9 mouse cellular contexts compared by ENCODE assay signal in genomic region chr2:30495000-30495908, GRCm38 (mm10). TPM values are rescaled to one million over a fixed set of nuclear protein-coding genes. Genes with fewer than 3 reads are reported as not detected.
DNase-seq lines count a peak whose midpoint lies in the region; ATAC-seq lines count a peak whose summit lies in the region.
"Had no signal": no experiment of that assay in that cellular context is flagged by ENCODE, and none has a peak within 500 bp of the region (broad histone marks: within the 10 kb centered on the region; RNA-seq: fewer than 3 reads in every experiment).

No protein-coding gene starts in this region.

- no peak for DNase-seq in heart, postnatal 14 days
- no peak for DNase-seq in intestine, embryonic 14.5 days (ENCODE audit: low spot score)
- no peak for DNase-seq in midbrain, embryonic 14.5 days
- DNase-seq in thymus, postnatal 36 days = no peak
- DNase-seq in kidney, postnatal 4 days = no peak

- 79% methylated on average over 8 of the region's 8 CpGs for WGBS in heart, embryonic 15.5 days
- 76% methylated on average over 8 of the region's 8 CpGs for WGBS in embryonic facial prominence, embryonic 15.5 days
- 78% methylated on average over 8 of the region's 8 CpGs for WGBS in intestine, embryonic 14.5 days
- 76% methylated on average over 8 of the region's 8 CpGs for WGBS in midbrain, embryonic 14.5 days

- H3K27ac ChIP-seq in heart, embryonic 15.5 days = no peak overlapping the region
- H3K27ac ChIP-seq in embryonic facial prominence, embryonic 15.5 days (replicated peaks) = no peak overlapping the region
- H3K27ac ChIP-seq in intestine, embryonic 14.5 days (ENCODE audit: low read depth) = no peak overlapping the region
- no peak overlapping the region for H3K27ac ChIP-seq in midbrain, embryonic 14.5 days (replicated peaks; ENCODE audit: low read depth, low read length)

- intact Hi-C loops in heart, postnatal 14 days (cut with DNase I) = no loop called here

- no peak for ATAC-seq in heart, embryonic 15.5 days (replicated peaks; ENCODE audit: insufficient number of reproducible peaks, insufficient read depth, low FRiP score, low read depth)
- ATAC-seq in embryonic facial prominence, embryonic 15.5 days (ENCODE audit: insufficient number of reproducible peaks, low FRiP score, low TSS enrichment, low read depth) = 0 out of 2 replicates have a peak, but pooled peaks have one; percentile 25
- peak; percentile 5; the same call in 1 of the 2 replicates for ATAC-seq in intestine, embryonic 14.5 days (replicated peaks; ENCODE audit: low FRiP score, low TSS enrichment, low read depth)
- ATAC-seq in midbrain, embryonic 14.5 days (ENCODE audit: low FRiP score, low TSS enrichment) = peak; percentile 26; the same call in 1 of the 2 replicates
- no peak for ATAC-seq in megakaryocyte-erythroid progenitor cell, adult 5-6 weeks (replicated peaks; ENCODE audit: low FRiP score, low TSS enrichment, poor library complexity, severe bottlenecking)

- no peak overlapping the region for H3K9ac ChIP-seq in heart, embryonic 15.5 days
- H3K9ac ChIP-seq in embryonic facial prominence, embryonic 15.5 days = no peak overlapping the region; the same call in 1 of the 2 replicates
- no peak overlapping the region for H3K9ac ChIP-seq in intestine, embryonic 14.5 days (ENCODE audit: low read length)
- H3K9ac ChIP-seq in midbrain, embryonic 14.5 days (replicated peaks; ENCODE audit: low read length) = no peak overlapping the region

- H3K4me1 ChIP-seq in heart, embryonic 15.5 days (replicated peaks) = peaks cover 9% of the 10 kb centered on the region
- H3K4me1 ChIP-seq in embryonic facial prominence, embryonic 15.5 days = peaks cover 7% of the 10 kb centered on the region
- H3K4me1 ChIP-seq in intestine, embryonic 14.5 days (replicated peaks; ENCODE audit: control insufficient read depth, insufficient read depth, low read length) = peaks cover 6% of the 10 kb centered on the region
- H3K4me1 ChIP-seq in midbrain, embryonic 14.5 days (ENCODE audit: control insufficient read depth, insufficient read depth, low read length) = 0 out of 2 replicates have a peak, but pooled peaks cover 3% of the 10 kb centered on the region

- H3K4me3 ChIP-seq in heart, embryonic 15.5 days = no peak overlapping the region
- H3K4me3 ChIP-seq in embryonic facial prominence, embryonic 15.5 days (replicated peaks) = peak overlapping the region; percentile 37; the same call in 1 of the 2 replicates
- peak overlapping the region; percentile 15 for H3K4me3 ChIP-seq in intestine, embryonic 14.5 days (ENCODE audit: low read depth, low read length)
- no peak overlapping the region for H3K4me3 ChIP-seq in midbrain, embryonic 14.5 days (replicated peaks; ENCODE audit: low read depth, low read length)

- no peaks in the 10 kb centered on the region; the same call in 1 of the 2 replicates for H3K9me3 ChIP-seq in heart, embryonic 15.5 days (replicated peaks)
- H3K9me3 ChIP-seq in embryonic facial prominence, embryonic 15.5 days (replicated peaks) = no peaks in the 10 kb centered on the region
- H3K9me3 ChIP-seq in intestine, embryonic 14.5 days (ENCODE audit: control insufficient read depth, low read length) = no peaks in the 10 kb centered on the region
- no peaks in the 10 kb centered on the region for H3K9me3 ChIP-seq in midbrain, embryonic 14.5 days (ENCODE audit: control insufficient read depth, low read length)

- H3K36me3 ChIP-seq in heart, embryonic 15.5 days = no peaks in the 10 kb centered on the region
- H3K36me3 ChIP-seq in embryonic facial prominence, embryonic 15.5 days = no peaks in the 10 kb centered on the region
- H3K36me3 ChIP-seq in intestine, embryonic 14.5 days (ENCODE audit: control insufficient read depth, insufficient read depth, low read length) = no peaks in the 10 kb centered on the region
- no peaks in the 10 kb centered on the region for H3K36me3 ChIP-seq in midbrain, embryonic 14.5 days (ENCODE audit: control insufficient read depth, insufficient read depth, low read length)

- no peaks in the 10 kb centered on the region for H3K27me3 ChIP-seq in heart, embryonic 15.5 days
- no peaks in the 10 kb centered on the region for H3K27me3 ChIP-seq in embryonic facial prominence, embryonic 15.5 days
- H3K27me3 ChIP-seq in intestine, embryonic 14.5 days (replicated peaks; ENCODE audit: control insufficient read depth, insufficient read depth, low read length) = no peaks in the 10 kb centered on the region
- H3K27me3 ChIP-seq in midbrain, embryonic 14.5 days (ENCODE audit: control insufficient read depth, insufficient read depth, low read length) = no peaks in the 10 kb centered on the region
- H3K27me3 ChIP-seq: CH12.LX had no signal

- peak overlapping the region; percentile 67 for H3K4me2 ChIP-seq in heart, embryonic 15.5 days
- peak overlapping the region; percentile 58; the same call in 1 of the 2 replicates for H3K4me2 ChIP-seq in embryonic facial prominence, embryonic 15.5 days (replicated peaks)
- peak overlapping the region; percentile 55 for H3K4me2 ChIP-seq in intestine, embryonic 14.5 days (ENCODE audit: low read length)
- peak overlapping the region; percentile 62; the same call in 1 of the 2 replicates for H3K4me2 ChIP-seq in midbrain, embryonic 14.5 days (ENCODE audit: low read length)

RNA-seq across cellular contexts. Expression of gene Ier5l, which starts 21.2 kb away (rescaled TPM):
- 1.7 and 2.0 TPM in 2 replicates for polyA plus RNA-seq in heart, embryonic 15.5 days (2015; fragmentation: Nextera tagmentation; extraction: Ambion mirVana)
- 1 to 10 TPM; 5.8 to 6.3 TPM for total RNA-seq in heart, postnatal 14 days (2021)
- 2.2 and 3.0 TPM in 2 replicates for polyA plus RNA-seq in embryonic facial prominence, embryonic 15.5 days (2015; fragmentation: Nextera tagmentation; extraction: Ambion mirVana)
- 2.1 TPM in 2 replicates for polyA plus RNA-seq in intestine, embryonic 14.5 days (2014; fragmentation: Nextera tagmentation; extraction: Ambion mirVana)
- 3.7 and 4.3 TPM in 2 replicates for polyA plus RNA-seq in midbrain, embryonic 14.5 days (2014; fragmentation: Nextera tagmentation; extraction: Ambion mirVana)
- not detected in 2 replicates for total RNA-seq in megakaryocyte-erythroid progenitor cell, adult 5-6 weeks (2014; fragmentation: Nextera tagmentation)
- 0.56 TPM in 1 of 2 replicates, not detected in the other for total RNA-seq in megakaryocyte-erythroid progenitor cell, adult 5-6 weeks (2017)

Comparison
In these comparisons a context has a peak if more than half of its experiments do, and no peak if none do; other contexts are left out.
1. ATAC-seq: peak in embryonic facial prominence, embryonic 15.5 days (single experiment), intestine, embryonic 14.5 days (single experiment) and midbrain, embryonic 14.5 days (single experiment); none in heart, embryonic 15.5 days (single experiment) and megakaryocyte-erythroid progenitor cell, adult 5-6 weeks (single experiment).
2. H3K4me3 ChIP-seq: peak in embryonic facial prominence, embryonic 15.5 days (single experiment) and intestine, embryonic 14.5 days (single experiment); none in heart, embryonic 15.5 days (single experiment) and midbrain, embryonic 14.5 days (single experiment).
3. Peak in every context shown above with its lines, with median percentiles within 50 percentile points of each other: H3K4me2 ChIP-seq.